Mouse (Mus musculus) adrenal gland, adult (tissue): ENCODE data around the gene Chrm5.

Source experiments
- DNase-seq, 2 experiments: peaks; one replicate each; pipeline ENCODE4 v3.0.0; 2022 to 2023; ENCODE audit warnings: low spot score in 1 of 2; ENCODE audit not compliant: inconsistent age in 2 of 2

The Chrm5 gene

GRCm38 (mm10) chr2:112430403-112430802 is 50.2 kb downstream of the Chrm5 start:
- DNase-seq: no peak

- DNase-seq: peak in 1 of 2 experiments; percentile 22
Observed at GRCm38 (mm10) chr2:112429665-112430064, 50.9 kb downstream of the Chrm5 start.
